Mouse (Mus musculus) hindbrain, embryonic 10.5 days (tissue): ENCODE measurements around the gene Rps15. TPM values are rescaled to one million over a fixed set of nuclear protein-coding genes. Genes with fewer than 3 reads are reported as not detected.

ENCODE experiments used
- DNase-seq: peaks from one replicate; pipeline ENCODE4 v3.0.0-alpha.2; 2017; ENCODE audit warnings: low spot score
- H3K27ac ChIP-seq: fragments of 300-500 bp; sonication (generic); 2 replicates; pipeline ENCODE4 v1.5.1; 2016; ENCODE audit warnings: mild to moderate bottlenecking, moderate library complexity
- H3K27me3 ChIP-seq: fragments of 300-500 bp; sonication (generic); 2 replicates; pipeline ENCODE4 v1.6.1; 2016; ENCODE audit warnings: mild to moderate bottlenecking; ENCODE audit not compliant: poor library complexity, insufficient read depth, severe bottlenecking
- H3K36me3 ChIP-seq: fragments of 300-500 bp; sonication (generic); 2 replicates; pipeline ENCODE4 v1.6.1; 2016; ENCODE audit warnings: mild to moderate bottlenecking, moderate library complexity
- H3K4me1 ChIP-seq: fragments of 300-500 bp; sonication (generic); replicated peaks from 2 replicates; pipeline ENCODE4 v1.6.1; 2016; ENCODE audit warnings: mild to moderate bottlenecking
- H3K4me3 ChIP-seq: fragments of 300-500 bp; sonication (generic); 2 replicates; pipeline ENCODE4 v1.5.1; 2016; ENCODE audit warnings: mild to moderate bottlenecking, moderate library complexity
- H3K9me3 ChIP-seq: fragments of 300-500 bp; sonication (generic); 2 replicates; pipeline ENCODE4 v1.6.1; 2016; ENCODE audit warnings: mild to moderate bottlenecking, moderate library complexity
- WGBS: fragments of 180-500 bp; shearing (Covaris S2); methylation state at CpG from one replicate; pipeline ENCODE4 v1.1.7; 2016; 5-methylcytosine and 5-hydroxymethylcytosine counted together
- polyA plus RNA-seq: library from polyadenylated mRNA; unstranded; fragments of >200 nt; fragmentation: Nextera tagmentation; extraction: Ambion mirVana; gene quantifications from 2 replicates; pipeline ENCODE4 v1.2.1, GENCODE M21; 2016

Rps15 gene
- polyA plus RNA-seq, 1 experiment from 2014 or later, result 971 TPM

GRCm38 (mm10) chr10:80299301-80299700 lies 7.0 kb downstream of the Rps15 start:
- WGBS, result 6% methylated on average over 15 of the region's 15 CpGs
- no peaks in the 10 kb centered on the region for H3K9me3 ChIP-seq
- peaks cover 28% of the 10 kb centered on the region for H3K36me3 ChIP-seq
- H3K27me3 ChIP-seq, result peaks cover 71% of the 10 kb centered on the region
- peak overlapping the region; percentile 68 for H3K4me3 ChIP-seq
- H3K27ac ChIP-seq, result peak overlapping the region; percentile 96
- peaks cover 88% of the 10 kb centered on the region for H3K4me1 ChIP-seq
- DNase-seq, result no peak

- Histone ChIP-seq H3K4me1 (peaks cover 87% of the 10 kb centered on the region), H3K36me3 (peaks cover 28% of the 10 kb centered on the region), H3K9me3 (no peaks in the 10 kb centered on the region), H3K27ac (peak overlapping the region; percentile 96), H3K4me3 (peak overlapping the region; percentile 68), H3K27me3 (peaks cover 76% of the 10 kb centered on the region)
- DNase-seq, result no peak
- 44% methylated on average over 10 of the region's 10 CpGs for WGBS
These were observed 7.6 kb downstream of the Rps15 start for GRCm38 (mm10) chr10:80299824-80300223.

GRCm38 (mm10) chr10:80300672-80301181 lies 8.5 kb downstream of the Rps15 start:
- WGBS, result 11% methylated on average over 11 of the region's 11 CpGs
- H3K4me3 ChIP-seq, result peak overlapping the region; percentile 68
- peak; percentile 69 for DNase-seq
- peaks cover 81% of the 10 kb centered on the region for H3K4me1 ChIP-seq
- H3K9me3 ChIP-seq, result no peaks in the 10 kb centered on the region
- peaks cover 84% of the 10 kb centered on the region for H3K27me3 ChIP-seq
- H3K27ac ChIP-seq, result peak overlapping the region; percentile 96
- peaks cover 33% of the 10 kb centered on the region for H3K36me3 ChIP-seq

GRCm38 (mm10) chr10:80301256-80302081 lies 9.2 kb downstream of the Rps15 start:
- H3K9me3 ChIP-seq, result no peaks in the 10 kb centered on the region
- H3K4me3 ChIP-seq, result peak overlapping the region; percentile 68
- peaks cover 41% of the 10 kb centered on the region for H3K36me3 ChIP-seq
- no peak for DNase-seq
- peaks cover 74% of the 10 kb centered on the region for H3K4me1 ChIP-seq
- peaks cover 92% of the 10 kb centered on the region for H3K27me3 ChIP-seq
- peak overlapping the region; percentile 96 for H3K27ac ChIP-seq
- WGBS, result 72% methylated on average over 10 of the region's 10 CpGs

GRCm38 (mm10) chr10:80302082-80302355 lies 9.8 kb downstream of the Rps15 start:
- no peaks in the 10 kb centered on the region for H3K9me3 ChIP-seq
- H3K4me3 ChIP-seq, result peak overlapping the region; percentile 68
- DNase-seq, result no peak
- peak overlapping the region; percentile 96 for H3K27ac ChIP-seq
- peaks cover 46% of the 10 kb centered on the region for H3K36me3 ChIP-seq
- H3K4me1 ChIP-seq, result peaks cover 68% of the 10 kb centered on the region
- H3K27me3 ChIP-seq, result peaks cover 92% of the 10 kb centered on the region
- 51% methylated on average over 5 of the region's 5 CpGs for WGBS

GRCm38 (mm10) chr10:80302471-80302881 lies 10.2 kb downstream of the Rps15 start:
- 5% methylated on average over 9 of the region's 9 CpGs for WGBS
- Histone ChIP-seq H3K4me1 (peaks cover 64% of the 10 kb centered on the region), H3K27ac (peak overlapping the region; percentile 96), H3K36me3 (peaks cover 51% of the 10 kb centered on the region), H3K27me3 (peaks cover 92% of the 10 kb centered on the region), H3K4me3 (peak overlapping the region; percentile 68), H3K9me3 (no peaks in the 10 kb centered on the region)
- peak; percentile 73 for DNase-seq

GRCm38 (mm10) chr10:80304458-80304857 lies 12.2 kb downstream of the Rps15 start:
- H3K27me3 ChIP-seq, result peaks cover 85% of the 10 kb centered on the region
- DNase-seq, result no peak
- peaks cover 71% of the 10 kb centered on the region for H3K36me3 ChIP-seq
- H3K27ac ChIP-seq, result no peak overlapping the region
- WGBS, result 26% methylated on average over 12 of the region's 12 CpGs
- H3K9me3 ChIP-seq, result no peaks in the 10 kb centered on the region
- H3K4me1 ChIP-seq, result peaks cover 44% of the 10 kb centered on the region
- peak overlapping the region; percentile 29 for H3K4me3 ChIP-seq

- Histone ChIP-seq H3K27me3 (peaks cover 81% of the 10 kb centered on the region), H3K4me1 (peaks cover 40% of the 10 kb centered on the region), H3K4me3 (peak overlapping the region; percentile 29), H3K36me3 (peaks cover 74% of the 10 kb centered on the region), H3K9me3 (no peaks in the 10 kb centered on the region), H3K27ac (no peak overlapping the region)
- DNase-seq, result no peak
- 18% methylated on average over 25 of the region's 25 CpGs for WGBS
These were observed 12.6 kb downstream of the Rps15 start for GRCm38 (mm10) chr10:80304862-80305261.

GRCm38 (mm10) chr10:80311560-80311959 lies 19.3 kb downstream of the Rps15 start:
- Histone ChIP-seq H3K36me3 (peaks cover 99% of the 10 kb centered on the region), H3K9me3 (no peaks in the 10 kb centered on the region), H3K4me1 (peaks cover 39% of the 10 kb centered on the region), H3K27ac (no peak overlapping the region), H3K4me3 (no peak overlapping the region), H3K27me3 (peaks cover 89% of the 10 kb centered on the region)
- WGBS, result 88% methylated on average over 16 of the region's 16 CpGs
- no peak for DNase-seq

- no peak for DNase-seq
- WGBS, result 75% methylated on average over 54 of the region's 54 CpGs
- Histone ChIP-seq H3K36me3 (peaks cover 99% of the 10 kb centered on the region), H3K27ac (no peak overlapping the region), H3K9me3 (no peaks in the 10 kb centered on the region), H3K27me3 (peaks cover 89% of the 10 kb centered on the region), H3K4me1 (peaks cover 50% of the 10 kb centered on the region), H3K4me3 (0 out of 2 replicates have a peak overlapping the region, but pooled peaks have one; percentile 14)
These were observed 20.6 kb downstream of the Rps15 start for GRCm38 (mm10) chr10:80312586-80313504.

- H3K4me1 ChIP-seq, result peaks cover 58% of the 10 kb centered on the region
- no peaks in the 10 kb centered on the region for H3K9me3 ChIP-seq
- H3K4me3 ChIP-seq, result peak overlapping the region; percentile 9; the same call in 1 of the 2 replicates
- peaks cover 99% of the 10 kb centered on the region for H3K36me3 ChIP-seq
- DNase-seq, result no peak
- WGBS, result 59% methylated on average over 20 of the region's 20 CpGs
- H3K27ac ChIP-seq, result 0 out of 2 replicates have a peak overlapping the region, but pooled peaks have one; percentile 23
- peaks cover 89% of the 10 kb centered on the region for H3K27me3 ChIP-seq
These were observed 21.5 kb downstream of the Rps15 start for GRCm38 (mm10) chr10:80313627-80314201.

GRCm38 (mm10) chr10:80314494-80315001 lies 22.3 kb downstream of the Rps15 start:
- peaks cover 83% of the 10 kb centered on the region for H3K27me3 ChIP-seq
- no peak overlapping the region for H3K27ac ChIP-seq
- no peak for DNase-seq
- H3K4me3 ChIP-seq, result 0 out of 2 replicates have a peak overlapping the region, but pooled peaks have one; percentile 4
- H3K36me3 ChIP-seq, result peaks cover 97% of the 10 kb centered on the region
- H3K9me3 ChIP-seq, result no peaks in the 10 kb centered on the region
- peaks cover 66% of the 10 kb centered on the region for H3K4me1 ChIP-seq
- 54% methylated on average over 16 of the region's 16 CpGs for WGBS
